Mouse (Mus musculus): Measurements from ENCODE around the gene Smarcc2. TPM values are rescaled to one million over a fixed set of nuclear protein-coding genes. Genes with fewer than 3 reads are reported as not detected.

The Smarcc2 gene
- 22.0 and 26.1 TPM in 2 replicates for polyA plus RNA-seq (2015; fragmentation: Nextera tagmentation; extraction: Ambion mirVana)

GRCm38 (mm10) chr10:128458719-128459408, at the start of gene Smarcc2:
Gene Smarcc2, plus strand, starts transcription at chr10:128459248.

GRCm38 (mm10) chr10:128411211-128412054, 47.6 kb upstream of the Smarcc2 start, which contains the start of the genes Nabp2 and Rnf41:
Gene Nabp2, minus strand, starts transcription at chr10:128411492.
Gene Rnf41, plus strand, starts transcription at chr10:128411657.

GRCm38 (mm10) chr10:128493695-128494666, 34.9 kb downstream of the Smarcc2 start, which contains the start of gene Myl6:
Gene Myl6, minus strand, starts transcription at chr10:128494145.

GRCm38 (mm10) chr10:128498590-128498989, 39.5 kb downstream of the Smarcc2 start, which contains the start of gene Myl6b:
Gene Myl6b, minus strand, starts transcription at chr10:128498685.

GRCm38 (mm10) chr10:128525671-128526308, 66.7 kb downstream of the Smarcc2 start, which contains the start of gene Esyt1:
Gene Esyt1, minus strand, starts transcription at chr10:128525871.

Other genes with a start within 250 kb of the Smarcc2 start
- 14.5 and 15.6 TPM in 2 replicates for gene Spryd4, start 247.4 kb upstream of the Smarcc2 start, polyA plus RNA-seq (2015; fragmentation: Nextera tagmentation; extraction: Ambion mirVana)
- not detected in 2 replicates for gene Mip, start 233.4 kb upstream of the Smarcc2 start, polyA plus RNA-seq (2015; fragmentation: Nextera tagmentation; extraction: Ambion mirVana)
- 41.5 and 42.0 TPM in 2 replicates for gene Timeless, start 227.2 kb upstream of the Smarcc2 start, polyA plus RNA-seq (2015; fragmentation: Nextera tagmentation; extraction: Ambion mirVana)
- 0.27 and 0.45 TPM in 2 replicates for gene Apon, start 205.2 kb upstream of the Smarcc2 start, polyA plus RNA-seq (2015; fragmentation: Nextera tagmentation; extraction: Ambion mirVana)
- gene Apof, start 190.6 kb upstream of the Smarcc2 start, polyA plus RNA-seq (2015; fragmentation: Nextera tagmentation; extraction: Ambion mirVana): 0.53 and 0.72 TPM in 2 replicates
- 10.4 and 11.9 TPM in 2 replicates for gene Stat2, start 188.7 kb upstream of the Smarcc2 start, polyA plus RNA-seq (2015; fragmentation: Nextera tagmentation; extraction: Ambion mirVana)
- gene Il23a, start 160.5 kb upstream of the Smarcc2 start, polyA plus RNA-seq (2015; fragmentation: Nextera tagmentation; extraction: Ambion mirVana): 0.16 TPM in 1 of 2 replicates, not detected in the other
- gene Pan2, start 155.9 kb upstream of the Smarcc2 start, polyA plus RNA-seq (2015; fragmentation: Nextera tagmentation; extraction: Ambion mirVana): 16.4 and 18.3 TPM in 2 replicates
- 115 and 130 TPM in 2 replicates for gene Cnpy2, start 136.8 kb upstream of the Smarcc2 start, polyA plus RNA-seq (2015; fragmentation: Nextera tagmentation; extraction: Ambion mirVana)
- 101 and 112 TPM in 2 replicates for gene Cs, start 121.5 kb upstream of the Smarcc2 start, polyA plus RNA-seq (2015; fragmentation: Nextera tagmentation; extraction: Ambion mirVana)
- 9.0 and 9.1 TPM in 2 replicates for gene Coq10a, start 90.3 kb upstream of the Smarcc2 start, polyA plus RNA-seq (2015; fragmentation: Nextera tagmentation; extraction: Ambion mirVana)
- 6.4 and 6.5 TPM in 2 replicates for gene Ankrd52, start 82.1 kb upstream of the Smarcc2 start, polyA plus RNA-seq (2015; fragmentation: Nextera tagmentation; extraction: Ambion mirVana)
- 0.08 and 0.12 TPM in 2 replicates for gene Slc39a5, start 58.0 kb upstream of the Smarcc2 start, polyA plus RNA-seq (2015; fragmentation: Nextera tagmentation; extraction: Ambion mirVana)
- 48.7 and 52.0 TPM in 2 replicates for gene Nabp2, start 47.8 kb upstream of the Smarcc2 start, polyA plus RNA-seq (2015; fragmentation: Nextera tagmentation; extraction: Ambion mirVana)
- 13.7 and 17.6 TPM in 2 replicates for gene Rnf41, start 47.6 kb upstream of the Smarcc2 start, polyA plus RNA-seq (2015; fragmentation: Nextera tagmentation; extraction: Ambion mirVana)
- gene Myl6, start 34.9 kb downstream of the Smarcc2 start, polyA plus RNA-seq (2015; fragmentation: Nextera tagmentation; extraction: Ambion mirVana): 807 and 844 TPM in 2 replicates
- 3.4 and 3.7 TPM in 2 replicates for gene Myl6b, start 39.4 kb downstream of the Smarcc2 start, polyA plus RNA-seq (2015; fragmentation: Nextera tagmentation; extraction: Ambion mirVana)
- 19.0 and 22.8 TPM in 2 replicates for gene Esyt1, start 66.6 kb downstream of the Smarcc2 start, polyA plus RNA-seq (2015; fragmentation: Nextera tagmentation; extraction: Ambion mirVana)
- gene Zc3h10, start 88.5 kb downstream of the Smarcc2 start, polyA plus RNA-seq (2015; fragmentation: Nextera tagmentation; extraction: Ambion mirVana): 6.2 and 7.0 TPM in 2 replicates
- 3,867 and 4,026 TPM in 2 replicates for gene Rpl41, start 90.1 kb downstream of the Smarcc2 start, polyA plus RNA-seq (2015; fragmentation: Nextera tagmentation; extraction: Ambion mirVana)
- 154 and 167 TPM in 2 replicates for gene Pa2g4, start 106.7 kb downstream of the Smarcc2 start, polyA plus RNA-seq (2015; fragmentation: Nextera tagmentation; extraction: Ambion mirVana)
- gene Erbb3, start 130.4 kb downstream of the Smarcc2 start, polyA plus RNA-seq (2015; fragmentation: Nextera tagmentation; extraction: Ambion mirVana): 0.41 and 0.51 TPM in 2 replicates
- 871 and 883 TPM in 2 replicates for gene Rps26, start 167.5 kb downstream of the Smarcc2 start, polyA plus RNA-seq (2015; fragmentation: Nextera tagmentation; extraction: Ambion mirVana)
- 0.34 and 0.95 TPM in 2 replicates for gene Ikzf4, start 186.7 kb downstream of the Smarcc2 start, polyA plus RNA-seq (2015; fragmentation: Nextera tagmentation; extraction: Ambion mirVana)
- 2.7 and 3.1 TPM in 2 replicates for gene Suox, start 214.8 kb downstream of the Smarcc2 start, polyA plus RNA-seq (2015; fragmentation: Nextera tagmentation; extraction: Ambion mirVana)
- gene Rab5b, start 237.0 kb downstream of the Smarcc2 start, polyA plus RNA-seq (2015; fragmentation: Nextera tagmentation; extraction: Ambion mirVana): 28.3 and 31.8 TPM in 2 replicates
- gene Pmel, start 244.9 kb downstream of the Smarcc2 start, polyA plus RNA-seq (2015; fragmentation: Nextera tagmentation; extraction: Ambion mirVana): 0.48 and 0.61 TPM in 2 replicates
- gene Cdk2, start 245.8 kb downstream of the Smarcc2 start, polyA plus RNA-seq (2015; fragmentation: Nextera tagmentation; extraction: Ambion mirVana): 69.6 and 73.1 TPM in 2 replicates

Measured in spleen, postnatal 0 days (tissue).